Mouse (Mus musculus) limb, embryonic 13.5 days (tissue): ENCODE data around the gene Sfswap. TPM values are rescaled to one million over a fixed set of nuclear protein-coding genes. Genes with fewer than 3 reads are reported as not detected.

Experiments used
- ATAC-seq: fragments of 200-750 bp; cut with Nextera tagmentation; 2 replicates; pipeline ENCODE4 v1.8.0; 2017; ENCODE audit warnings: low read depth, moderate number of reproducible peaks, moderate TSS enrichment; ENCODE audit not compliant: low FRiP score
- H3K27ac ChIP-seq: fragments of 300-500 bp; sonication (generic); 2 replicates; pipeline ENCODE4 v1.5.1; 2015; ENCODE audit warnings: inconsistent platforms, mild to moderate bottlenecking, moderate library complexity
- H3K27me3 ChIP-seq: fragments of 300-500 bp; sonication (generic); 2 replicates; pipeline ENCODE4 v1.6.1; 2015; ENCODE audit warnings: mild to moderate bottlenecking, inconsistent platforms
- H3K36me3 ChIP-seq: fragments of 300-500 bp; sonication (generic); 2 replicates; pipeline ENCODE4 v1.6.1; 2015; ENCODE audit warnings: inconsistent platforms, mild to moderate bottlenecking, moderate library complexity
- H3K4me1 ChIP-seq: fragments of 300-500 bp; sonication (generic); 2 replicates; pipeline ENCODE4 v1.6.1; 2015; ENCODE audit warnings: inconsistent platforms
- H3K4me2 ChIP-seq: fragments of 300-500 bp; sonication (generic); replicated peaks from 2 replicates; pipeline ENCODE4 v1.6.1; 2015; ENCODE audit warnings: inconsistent platforms, mild to moderate bottlenecking, moderate library complexity
- H3K4me3 ChIP-seq: fragments of 300-500 bp; sonication (generic); 2 replicates; pipeline ENCODE4 v1.5.1; 2015; ENCODE audit warnings: moderate library complexity, mild to moderate bottlenecking, inconsistent platforms
- H3K9ac ChIP-seq: fragments of 300-500 bp; sonication (generic); 2 replicates; pipeline ENCODE4 v1.6.1; 2015; ENCODE audit warnings: mild to moderate bottlenecking, inconsistent platforms
- H3K9me3 ChIP-seq: fragments of 300-500 bp; sonication (generic); 2 replicates; pipeline ENCODE4 v1.6.1; 2016; ENCODE audit warnings: inconsistent platforms
- WGBS: fragments of 180-500 bp; shearing (Covaris S2); methylation state at CpG from one replicate; pipeline ENCODE4 v1.1.7; 2015; 5-methylcytosine and 5-hydroxymethylcytosine counted together
- polyA plus RNA-seq: library from polyadenylated mRNA; unstranded; fragments of >200 nt; fragmentation: Nextera tagmentation; extraction: Ambion mirVana; gene quantifications from 2 replicates; pipeline ENCODE4 v1.2.1, GENCODE M21; 2015

The Sfswap gene
- polyA plus RNA-seq, 1 experiment from 2014 or later: 59.9 TPM

DNA sequence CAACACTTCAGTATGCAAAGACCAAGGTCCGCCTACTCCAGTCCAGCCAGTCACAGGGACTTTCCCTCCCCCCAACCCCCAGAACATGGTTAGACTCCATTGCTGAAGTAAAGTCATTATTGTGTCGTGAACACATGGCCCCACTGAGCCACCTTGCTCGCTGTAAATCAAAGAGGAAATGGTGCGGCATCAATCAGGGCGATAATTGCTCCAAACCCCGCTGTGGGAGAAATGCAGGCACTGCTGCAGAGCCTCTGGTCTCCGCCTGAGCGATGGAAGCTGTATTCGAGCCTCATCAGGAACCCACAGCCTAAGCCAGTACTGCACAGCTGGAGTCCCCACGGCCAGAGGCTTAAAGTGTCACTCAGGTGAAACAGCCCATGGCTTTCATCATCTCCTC lies 11.1 kb upstream of the Sfswap start:
- peak overlapping the region; percentile 52; the same call in 1 of the 2 replicates for H3K27ac ChIP-seq
- 8% methylated on average over 10 of the region's 10 CpGs for WGBS
- ATAC-seq: peak; percentile 76
- peak overlapping the region; percentile 44 for H3K4me2 ChIP-seq
- H3K9ac ChIP-seq: 0 out of 2 replicates have a peak overlapping the region, but pooled peaks have one; percentile 20
- no peak overlapping the region; the same call in 1 of the 2 replicates for H3K4me3 ChIP-seq
- H3K4me1 ChIP-seq: peaks cover 15% of the 10 kb centered on the region; the same call in 1 of the 2 replicates
- H3K9me3 ChIP-seq: no peaks in the 10 kb centered on the region
- H3K36me3 ChIP-seq: no peaks in the 10 kb centered on the region
- no peaks in the 10 kb centered on the region for H3K27me3 ChIP-seq

DNA sequence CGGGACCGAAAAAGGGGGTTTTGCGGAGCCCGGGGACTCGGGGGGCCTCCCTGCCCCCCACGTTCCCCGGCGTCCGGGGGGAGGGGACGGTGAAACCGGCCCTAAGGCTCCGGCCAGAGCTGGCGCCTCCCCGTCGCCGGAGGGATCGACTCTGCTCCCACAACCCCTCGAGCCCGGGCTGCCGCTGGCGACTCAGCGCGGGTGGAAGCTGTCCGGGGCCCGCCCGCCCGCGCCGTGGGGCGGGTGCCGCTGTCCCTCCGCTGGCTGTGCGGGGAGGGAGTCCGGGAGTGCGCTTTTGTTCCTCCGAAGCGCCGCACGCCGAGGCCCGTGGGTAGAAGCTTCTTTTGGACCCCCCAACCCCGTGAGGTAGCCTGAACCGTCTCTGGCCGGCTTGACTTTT lies 650 bp downstream of the Sfswap start:
- Histone ChIP-seq H3K4me2 (peak overlapping the region; percentile 98), H3K4me3 (peak overlapping the region; percentile 100), H3K4me1 (peaks cover 19% of the 10 kb centered on the region), H3K9me3 (no peaks in the 10 kb centered on the region), H3K27me3 (no peaks in the 10 kb centered on the region), H3K9ac (peak overlapping the region; percentile 93), H3K36me3 (peaks cover 27% of the 10 kb centered on the region), H3K27ac (no peak overlapping the region)
- 0% methylated on average over 41 of the region's 44 CpGs for WGBS
- 0 out of 2 replicates have a peak, but pooled peaks have one; percentile 25 for ATAC-seq

DNA sequence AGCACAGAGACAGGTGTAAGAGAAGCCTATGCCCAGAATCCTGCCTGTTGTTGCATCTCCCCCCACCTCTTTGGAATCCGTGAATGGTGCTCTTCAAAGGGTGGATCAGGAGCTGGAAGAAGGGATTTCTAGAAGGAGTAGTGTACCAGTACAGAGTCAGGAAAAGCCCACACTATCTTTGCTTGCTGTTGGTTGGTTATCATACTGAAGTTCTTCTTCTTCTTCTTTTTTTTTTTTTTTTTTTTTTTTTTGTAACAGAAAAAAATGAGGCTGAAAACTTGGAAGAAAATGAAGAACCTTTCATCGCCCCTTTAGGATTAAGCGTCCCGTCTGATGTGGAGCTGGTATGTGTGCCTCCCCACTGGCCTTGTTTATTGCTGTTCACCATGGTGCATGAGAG lies 5.9 kb downstream of the Sfswap start:
- no peak overlapping the region for H3K27ac ChIP-seq
- H3K27me3 ChIP-seq: no peaks in the 10 kb centered on the region
- ATAC-seq: no peak
- no peak overlapping the region for H3K9ac ChIP-seq
- no peak overlapping the region for H3K4me2 ChIP-seq
- peaks cover 14% of the 10 kb centered on the region for H3K4me1 ChIP-seq
- H3K36me3 ChIP-seq: peaks cover 72% of the 10 kb centered on the region
- WGBS: 92% methylated on average over 4 of the region's 4 CpGs
- no peaks in the 10 kb centered on the region for H3K9me3 ChIP-seq
- H3K4me3 ChIP-seq: no peak overlapping the region

DNA sequence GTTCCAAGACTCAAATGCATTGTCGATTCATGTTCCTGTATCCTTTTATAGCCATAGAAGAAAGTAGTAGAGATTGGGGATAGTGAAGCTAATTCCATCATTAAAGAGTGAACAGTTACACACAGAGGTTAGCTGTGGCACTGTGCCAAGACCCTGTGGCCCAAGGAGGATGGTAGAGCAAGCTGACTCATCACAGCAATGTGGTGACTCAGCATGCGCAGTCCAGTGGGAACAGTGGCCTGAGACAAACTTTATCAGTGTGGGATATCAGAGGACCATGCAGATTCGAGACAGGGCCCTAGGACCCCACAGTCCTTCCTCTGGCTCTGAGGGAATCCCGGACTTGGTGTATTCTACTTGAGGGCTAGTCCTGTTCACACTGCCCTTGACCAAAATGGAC lies 17.2 kb downstream of the Sfswap start:
- WGBS: 95% methylated on average over 4 of the region's 4 CpGs
- H3K4me3 ChIP-seq: no peak overlapping the region
- peaks cover 96% of the 10 kb centered on the region for H3K36me3 ChIP-seq
- no peaks in the 10 kb centered on the region for H3K9me3 ChIP-seq
- H3K4me1 ChIP-seq: no peaks in the 10 kb centered on the region
- no peaks in the 10 kb centered on the region for H3K27me3 ChIP-seq
- H3K4me2 ChIP-seq: no peak overlapping the region
- no peak overlapping the region for H3K27ac ChIP-seq
- H3K9ac ChIP-seq: no peak overlapping the region
- ATAC-seq: no peak

DNA sequence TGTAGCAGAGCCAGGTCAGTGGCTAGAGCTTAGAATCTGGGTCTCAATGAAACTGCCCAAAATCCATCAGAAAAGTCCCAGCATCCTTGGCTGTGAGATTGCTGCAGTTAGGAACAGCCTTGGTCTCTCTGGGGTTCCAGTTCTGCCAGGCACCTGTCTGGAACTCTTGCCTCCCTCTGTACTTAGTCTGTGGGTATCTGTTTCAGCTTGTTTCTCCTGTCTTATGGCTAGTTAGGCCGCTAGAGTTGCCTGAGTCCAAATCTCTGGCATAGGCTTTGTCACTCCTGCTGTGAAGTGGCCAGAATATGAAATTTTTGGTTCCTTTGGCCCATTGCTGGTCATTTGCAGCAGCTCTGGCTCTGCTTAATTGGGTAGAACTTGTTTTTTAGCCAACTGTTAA lies 17.8 kb downstream of the Sfswap start:
- H3K4me2 ChIP-seq: no peak overlapping the region
- no peaks in the 10 kb centered on the region for H3K9me3 ChIP-seq
- H3K27ac ChIP-seq: no peak overlapping the region
- H3K4me1 ChIP-seq: no peaks in the 10 kb centered on the region
- H3K36me3 ChIP-seq: peaks cover 96% of the 10 kb centered on the region
- WGBS: 83% methylated on average over 1 of the region's 1 CpGs
- no peak for ATAC-seq
- no peak overlapping the region for H3K9ac ChIP-seq
- H3K27me3 ChIP-seq: no peaks in the 10 kb centered on the region
- no peak overlapping the region for H3K4me3 ChIP-seq

DNA sequence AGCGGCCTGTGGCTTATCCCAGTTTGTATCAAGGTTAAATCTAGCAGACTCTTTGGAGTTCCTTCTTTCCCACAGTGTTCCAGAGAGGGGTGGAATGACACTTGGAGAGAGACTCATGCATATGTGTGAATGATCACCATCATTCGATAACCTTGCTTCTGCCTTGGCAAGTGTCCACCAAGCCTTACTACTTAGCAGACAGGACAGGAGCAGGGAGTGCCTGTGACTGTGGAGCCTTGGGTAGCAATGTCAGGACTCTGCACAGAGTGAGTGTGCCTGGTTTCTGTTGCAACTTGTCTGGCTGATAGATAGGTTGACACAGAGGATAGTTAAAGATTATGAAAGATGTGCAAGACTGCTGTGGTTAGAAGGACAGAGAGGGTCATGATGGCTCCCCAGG lies 18.6 kb downstream of the Sfswap start:
- Histone ChIP-seq H3K9me3 (no peaks in the 10 kb centered on the region), H3K9ac (no peak overlapping the region), H3K36me3 (peaks cover 96% of the 10 kb centered on the region), H3K27me3 (no peaks in the 10 kb centered on the region), H3K4me2 (no peak overlapping the region), H3K4me3 (no peak overlapping the region), H3K4me1 (no peaks in the 10 kb centered on the region), H3K27ac (no peak overlapping the region)
- WGBS: 96% methylated on average over 2 of the region's 2 CpGs
- ATAC-seq: no peak

DNA sequence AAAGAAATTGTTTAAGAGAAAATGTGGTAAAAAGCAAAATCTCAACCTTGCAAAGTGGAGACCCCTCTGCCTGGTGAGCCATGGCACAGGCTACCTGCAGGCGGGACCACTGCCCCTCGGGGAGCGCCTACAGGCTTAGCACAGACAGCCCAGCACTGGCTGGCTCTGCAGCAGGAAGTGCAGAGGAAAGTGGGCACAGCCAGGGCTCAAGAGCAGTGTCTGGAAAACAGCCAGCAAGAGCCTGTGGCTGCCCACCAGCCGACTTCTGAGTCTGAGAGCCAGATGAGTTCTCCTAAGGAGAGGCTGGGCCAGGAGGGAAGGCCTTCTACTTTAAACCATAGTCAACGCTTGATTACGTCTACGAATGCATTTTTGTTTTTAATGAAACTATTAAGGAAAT lies 20.5 kb downstream of the Sfswap start:
- Histone ChIP-seq H3K4me3 (no peak overlapping the region), H3K27me3 (no peaks in the 10 kb centered on the region), H3K9me3 (no peaks in the 10 kb centered on the region), H3K9ac (peak overlapping the region; percentile 43; the same call in 1 of the 2 replicates), H3K4me1 (no peaks in the 10 kb centered on the region), H3K4me2 (no peak overlapping the region), H3K27ac (no peak overlapping the region), H3K36me3 (peaks cover 95% of the 10 kb centered on the region)
- WGBS: 75% methylated on average over 7 of the region's 7 CpGs
- ATAC-seq: no peak

DNA sequence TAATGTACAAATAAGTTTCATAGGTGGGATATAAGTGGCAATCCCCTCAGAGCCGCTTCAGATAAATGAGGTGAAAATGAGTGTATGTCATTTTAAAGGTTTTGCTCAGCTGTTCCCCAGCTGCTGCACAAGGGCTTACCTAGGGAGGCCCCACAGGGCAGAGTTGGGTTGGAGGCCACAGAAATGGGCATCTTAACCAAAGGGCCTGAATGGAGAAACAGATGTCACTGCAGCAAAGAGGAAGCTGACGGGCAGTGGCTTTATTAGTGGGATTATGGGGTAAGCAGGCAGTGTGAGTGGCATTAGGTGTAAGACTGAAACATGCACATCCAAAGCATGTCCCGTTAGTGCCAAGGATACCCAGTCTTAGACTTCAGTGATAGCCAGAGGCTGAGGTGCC lies 20.9 kb downstream of the Sfswap start:
- Histone ChIP-seq H3K36me3 (peaks cover 95% of the 10 kb centered on the region), H3K9me3 (no peaks in the 10 kb centered on the region), H3K4me3 (no peak overlapping the region), H3K27me3 (no peaks in the 10 kb centered on the region), H3K27ac (no peak overlapping the region), H3K4me1 (no peaks in the 10 kb centered on the region), H3K9ac (no peak overlapping the region), H3K4me2 (no peak overlapping the region)
- ATAC-seq: no peak
- WGBS: 64% methylated on average over 3 of the region's 3 CpGs

DNA sequence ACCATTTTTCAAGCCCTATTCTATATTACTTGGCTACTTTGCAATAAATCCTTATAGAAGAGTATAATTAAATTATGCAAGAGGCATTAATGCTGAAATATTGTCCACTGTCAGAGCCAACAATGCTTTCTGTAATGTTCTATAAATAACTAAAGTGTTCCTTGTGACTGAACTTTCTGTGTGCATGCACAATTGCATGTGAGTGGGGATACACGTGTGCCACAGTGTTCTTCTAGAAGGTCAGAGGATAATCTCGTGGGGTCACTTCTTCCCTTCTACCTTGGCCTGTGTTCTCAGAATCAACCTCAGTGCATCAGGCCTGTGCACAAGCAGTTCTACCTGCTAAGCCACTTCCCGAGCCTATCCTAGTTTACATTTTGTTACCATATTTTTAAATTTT lies 22.1 kb downstream of the Sfswap start:
- Histone ChIP-seq H3K27ac (no peak overlapping the region), H3K4me2 (no peak overlapping the region), H3K4me3 (no peak overlapping the region), H3K4me1 (no peaks in the 10 kb centered on the region), H3K9me3 (no peaks in the 10 kb centered on the region), H3K36me3 (peaks cover 95% of the 10 kb centered on the region), H3K27me3 (no peaks in the 10 kb centered on the region), H3K9ac (no peak overlapping the region)
- no peak for ATAC-seq
- WGBS: 76% methylated on average over 3 of the region's 3 CpGs

DNA sequence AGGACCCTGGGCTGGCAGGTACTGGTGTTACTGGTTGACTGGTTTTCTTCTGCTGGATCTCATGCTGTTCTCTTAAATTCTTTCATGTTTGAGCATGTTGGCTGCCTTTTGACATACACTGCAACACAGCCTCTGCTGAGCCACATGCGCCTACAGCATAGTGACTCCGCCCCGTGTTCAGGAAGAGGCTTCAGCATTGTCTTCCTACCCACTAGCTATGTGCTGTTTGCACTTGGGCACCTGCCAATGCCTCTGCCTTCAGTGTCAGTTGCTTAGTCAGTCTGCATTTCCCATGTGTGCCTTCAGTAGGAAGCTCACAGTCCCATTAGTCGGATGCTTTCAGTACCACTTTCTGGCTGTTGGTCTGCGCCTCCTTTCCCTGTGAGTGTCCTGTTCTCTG lies 23.7 kb downstream of the Sfswap start:
- Histone ChIP-seq H3K9ac (no peak overlapping the region), H3K27me3 (no peaks in the 10 kb centered on the region), H3K36me3 (peaks cover 94% of the 10 kb centered on the region), H3K27ac (no peak overlapping the region), H3K9me3 (no peaks in the 10 kb centered on the region), H3K4me1 (no peaks in the 10 kb centered on the region), H3K4me3 (no peak overlapping the region), H3K4me2 (no peak overlapping the region)
- 88% methylated on average over 5 of the region's 5 CpGs for WGBS
- no peak for ATAC-seq

DNA sequence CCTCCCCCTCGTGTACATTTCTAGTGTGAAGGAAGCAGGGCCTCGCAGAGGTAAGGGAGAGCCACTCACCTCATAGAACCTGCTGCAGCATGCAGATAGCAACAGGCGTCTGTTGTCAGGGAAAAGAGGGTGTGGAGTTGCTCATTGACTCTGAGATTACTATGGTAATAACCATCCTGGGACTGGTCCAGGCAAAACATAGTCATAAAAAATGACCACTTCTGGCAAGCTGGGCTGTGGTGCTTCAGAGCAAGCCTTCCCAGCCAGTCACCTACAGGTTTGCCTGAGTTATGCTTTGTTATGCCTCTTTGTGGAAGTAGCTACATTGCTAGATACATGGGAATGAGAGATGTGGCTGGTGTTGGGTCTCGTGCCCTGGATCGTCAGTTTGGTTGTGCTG lies 26.1 kb downstream of the Sfswap start:
- WGBS: 88% methylated on average over 5 of the region's 5 CpGs
- Histone ChIP-seq H3K27me3 (no peaks in the 10 kb centered on the region), H3K9ac (no peak overlapping the region), H3K36me3 (peaks cover 93% of the 10 kb centered on the region), H3K4me1 (no peaks in the 10 kb centered on the region), H3K27ac (no peak overlapping the region), H3K9me3 (no peaks in the 10 kb centered on the region), H3K4me2 (no peak overlapping the region), H3K4me3 (no peak overlapping the region)
- no peak for ATAC-seq

DNA sequence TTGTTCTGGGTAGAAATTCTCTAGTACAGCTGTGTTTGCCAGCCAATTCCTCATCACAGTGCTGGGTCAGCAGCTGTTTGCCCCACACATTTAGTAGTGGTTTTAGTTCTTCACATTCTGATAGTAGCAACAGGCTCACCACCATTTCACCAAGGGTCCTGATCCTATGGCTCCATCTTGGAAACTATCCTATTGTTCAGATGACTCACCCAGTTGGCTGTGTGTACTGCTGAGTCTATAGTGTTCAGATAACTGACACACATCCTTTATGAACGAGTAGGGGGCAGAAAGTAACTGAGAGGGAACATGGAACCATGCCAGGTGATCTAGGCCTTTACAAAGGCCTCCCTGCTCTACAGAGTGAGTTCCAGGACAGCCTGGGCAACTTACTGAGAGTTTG lies 28.6 kb downstream of the Sfswap start:
- no peak overlapping the region for H3K4me3 ChIP-seq
- no peak for ATAC-seq
- no peaks in the 10 kb centered on the region for H3K27me3 ChIP-seq
- H3K9ac ChIP-seq: no peak overlapping the region
- no peaks in the 10 kb centered on the region for H3K4me1 ChIP-seq
- H3K27ac ChIP-seq: no peak overlapping the region
- peaks cover 95% of the 10 kb centered on the region for H3K36me3 ChIP-seq
- no peaks in the 10 kb centered on the region for H3K9me3 ChIP-seq
- WGBS: 76% methylated on average over 1 of the region's 1 CpGs
- no peak overlapping the region for H3K4me2 ChIP-seq

DNA sequence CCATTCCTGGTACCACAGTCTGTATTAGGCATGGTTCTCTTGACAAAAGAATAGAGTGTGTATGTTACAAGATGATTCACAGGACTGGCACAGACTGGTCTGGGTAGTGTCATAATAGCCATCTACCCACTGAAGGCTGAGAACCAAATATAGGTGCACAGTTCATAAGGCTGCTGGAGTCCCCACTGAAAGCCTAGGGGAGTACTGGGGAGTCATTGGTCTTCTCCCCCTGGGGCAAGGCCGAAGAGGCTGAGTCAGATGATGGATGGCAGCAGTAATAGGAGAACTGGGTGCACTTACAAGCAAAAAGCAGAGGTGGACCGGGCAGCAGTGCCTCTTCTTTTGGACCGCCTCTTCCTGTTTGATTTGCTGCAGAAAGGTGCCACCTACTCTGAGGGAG lies 32.7 kb downstream of the Sfswap start:
- no peak overlapping the region for H3K4me2 ChIP-seq
- no peak overlapping the region for H3K4me3 ChIP-seq
- H3K9me3 ChIP-seq: no peaks in the 10 kb centered on the region
- H3K27ac ChIP-seq: no peak overlapping the region
- H3K4me1 ChIP-seq: no peaks in the 10 kb centered on the region
- WGBS: 88% methylated on average over 3 of the region's 3 CpGs
- no peak for ATAC-seq
- H3K9ac ChIP-seq: no peak overlapping the region
- H3K36me3 ChIP-seq: peaks cover 86% of the 10 kb centered on the region
- no peaks in the 10 kb centered on the region for H3K27me3 ChIP-seq
